Mouse (Mus musculus): ENCODE data around the gene Wfdc17. TPM values are rescaled to one million over a fixed set of nuclear protein-coding genes. Genes with fewer than 3 reads are reported as not detected.

Gene Wfdc17
- total RNA-seq, 2 experiments from 2014 or later, result 3.8 to 4.1 TPM

- DNase-seq, result no peak
Observed at GRCm38 (mm10) chr11:83740443-83740991, 36.7 kb downstream of the Wfdc17 start.

- no peak for DNase-seq
Observed at GRCm38 (mm10) chr11:83741841-83742240, 38.0 kb downstream of the Wfdc17 start.

GRCm38 (mm10) chr11:83742731-83743355 lies 39.1 kb downstream of the Wfdc17 start:
- no peak for DNase-seq

GRCm38 (mm10) chr11:83743525-83743924 lies 39.7 kb downstream of the Wfdc17 start:
- no peak for DNase-seq

- DNase-seq, result peak in 1 of 2 experiments; percentile 13
Observed at GRCm38 (mm10) chr11:83746152-83746551, 42.4 kb downstream of the Wfdc17 start.

GRCm38 (mm10) chr11:83746681-83747080 lies 42.9 kb downstream of the Wfdc17 start, which contains the start of gene Wfdc21:
TSS of gene Wfdc21 (plus strand) at chr11:83746940.
- no peak for DNase-seq

- no peak for DNase-seq
Observed at GRCm38 (mm10) chr11:83747376-83748265, 43.8 kb downstream of the Wfdc17 start.

GRCm38 (mm10) chr11:83753581-83754181 lies 49.9 kb downstream of the Wfdc17 start, which contains the start of gene Heatr6:
TSS of gene Heatr6 (plus strand) at chr11:83753696.
- DNase-seq, result peak; percentile 91 to 92

- DNase-seq, result no peak
Observed at GRCm38 (mm10) chr11:83754227-83754626, 50.4 kb downstream of the Wfdc17 start.

Other genes starting within 250 kb of the Wfdc17 start
- 1 to 10 TPM; 3.0 to 4.7 TPM for gene Mmp28, start 240.9 kb upstream of the Wfdc17 start, total RNA-seq (2021)
- gene Taf15, start 230.9 kb upstream of the Wfdc17 start, total RNA-seq (2021), result 10 to 100 TPM; 34.2 to 41.5 TPM
- gene Heatr9, start 181.8 kb upstream of the Wfdc17 start, total RNA-seq (2021), result under 1 TPM in 1 of 2 experiments, not detected in 1; 0.26 TPM
- gene Ccl5, start 173.5 kb upstream of the Wfdc17 start, total RNA-seq (2021), result 10 to 100 TPM in 1 of 2 experiments, 1 to 10 TPM in 1; 2.6 to 10.5 TPM
- 1 to 10 TPM; 5.6 to 8.7 TPM for gene Ccl9, start 125.4 kb upstream of the Wfdc17 start, total RNA-seq (2021)
- 10 to 100 TPM; 11.8 to 13.3 TPM for gene Ccl6, start 110.9 kb upstream of the Wfdc17 start, total RNA-seq (2021)
- not detected for gene Rpl9-ps1, start 58.4 kb upstream of the Wfdc17 start, total RNA-seq (2021)
- gene Ccl3, start 54.6 kb upstream of the Wfdc17 start, total RNA-seq (2021), result not detected
- not detected for gene Ccl4, start 41.4 kb upstream of the Wfdc17 start, total RNA-seq (2021)
- gene Wfdc18, start 5.0 kb downstream of the Wfdc17 start, total RNA-seq (2021), result not detected
- not detected for gene Wfdc21, start 42.9 kb downstream of the Wfdc17 start, total RNA-seq (2021)
- gene Heatr6, start 49.7 kb downstream of the Wfdc17 start, total RNA-seq (2021), result 1 to 10 TPM; 5.5 to 6.5 TPM
- under 1 TPM in 1 of 2 experiments, not detected in 1; 0.21 TPM for gene Hnf1b, start 146.1 kb downstream of the Wfdc17 start, total RNA-seq (2021)
- gene Ddx52, start 238.1 kb downstream of the Wfdc17 start, total RNA-seq (2021), result 10 to 100 TPM; 10.2 to 10.3 TPM